Mouse (Mus musculus) thymus, adult 18-20 months (tissue): Measurements from ENCODE around the gene Pip5k1a.
"Not testable (repeated sequence)": the region's sequence is repeated elsewhere in the genome, so short reads cannot be mapped to it uniquely, and the experiment has no call there.

Experiments
- DNase-seq, 2 experiments: peaks; one replicate each; pipeline ENCODE4 v3.0.0; 2022; ENCODE audit warnings: mixed read lengths in 2 of 2

The Pip5k1a gene

GRCm38 (mm10) chr3:95110911-95111726, 4.4 kb upstream of the Pip5k1a start, which contains the start of gene Vps72:
TSS of gene Vps72 (plus strand) at chr3:95111022.
- DNase-seq = peak; percentile 82 to 87

DNA sequence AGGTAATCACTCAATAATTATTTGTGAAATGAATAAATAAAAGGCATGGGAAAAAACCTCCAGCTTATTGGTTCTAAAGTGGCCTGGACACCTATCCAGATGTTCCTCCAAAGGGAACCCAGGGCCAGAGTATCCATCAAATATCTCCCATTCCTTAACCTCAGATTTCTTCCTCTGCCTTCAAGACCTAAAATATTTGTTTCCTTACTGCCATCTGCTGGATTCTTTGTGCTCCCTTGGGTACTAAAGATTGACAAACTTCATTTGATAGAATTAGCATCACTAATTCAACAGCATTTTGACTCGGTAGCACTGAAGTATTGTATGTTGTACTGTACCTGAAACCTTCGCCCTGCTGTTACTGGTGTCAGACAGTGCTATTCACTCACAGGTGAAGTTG, 1.2 kb upstream of the Pip5k1a start:
- DNase-seq = no peak

GRCm38 (mm10) chr3:95107308-95107707, 578 bp upstream of the Pip5k1a start:
- DNase-seq = not testable (repeated sequence)

GRCm38 (mm10) chr3:95105586-95106337, 968 bp downstream of the Pip5k1a start:
- no peak for DNase-seq

DNA sequence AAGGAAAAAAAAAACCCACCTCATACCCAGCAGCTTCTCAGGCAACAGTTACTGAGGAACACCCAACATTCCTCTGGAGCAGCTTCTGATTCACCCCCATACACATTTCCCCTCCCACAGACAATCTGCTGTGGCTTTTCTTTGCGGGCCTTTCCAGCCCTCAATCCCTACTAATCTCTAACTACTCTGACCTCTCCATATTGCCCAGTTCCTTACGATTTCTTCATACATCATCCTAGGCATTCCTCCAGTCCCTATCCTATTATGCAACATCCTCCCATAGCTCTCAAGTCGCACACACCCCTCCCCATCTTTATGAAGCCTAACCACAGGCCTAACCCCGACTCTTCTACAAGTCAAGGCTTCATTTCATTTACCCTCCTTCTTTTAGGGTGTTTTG, 1.6 kb downstream of the Pip5k1a start:
- DNase-seq = no peak

DNA sequence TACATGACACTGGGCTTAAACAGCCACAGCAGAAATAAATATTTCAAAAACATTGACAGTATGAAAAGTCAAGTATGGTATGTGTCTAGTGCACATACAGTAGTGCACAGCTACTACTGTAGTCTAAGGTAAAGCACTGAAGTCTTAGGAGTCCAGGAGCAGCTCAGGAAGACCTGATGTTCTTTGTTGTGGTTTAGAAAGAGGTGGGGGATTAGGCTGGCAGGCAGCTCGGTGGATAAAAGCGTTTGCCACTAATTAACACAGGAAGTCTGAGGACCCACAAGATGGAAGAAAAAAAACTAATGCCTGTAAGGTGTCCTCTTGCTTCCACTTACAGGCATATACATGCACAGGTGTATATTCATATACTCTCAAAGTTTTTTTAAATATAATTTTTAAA, 5.9 kb downstream of the Pip5k1a start:
- no peak for DNase-seq

- no peak for DNase-seq
These were observed 18.7 kb downstream of the Pip5k1a start for GRCm38 (mm10) chr3:95088071-95088470.

DNA sequence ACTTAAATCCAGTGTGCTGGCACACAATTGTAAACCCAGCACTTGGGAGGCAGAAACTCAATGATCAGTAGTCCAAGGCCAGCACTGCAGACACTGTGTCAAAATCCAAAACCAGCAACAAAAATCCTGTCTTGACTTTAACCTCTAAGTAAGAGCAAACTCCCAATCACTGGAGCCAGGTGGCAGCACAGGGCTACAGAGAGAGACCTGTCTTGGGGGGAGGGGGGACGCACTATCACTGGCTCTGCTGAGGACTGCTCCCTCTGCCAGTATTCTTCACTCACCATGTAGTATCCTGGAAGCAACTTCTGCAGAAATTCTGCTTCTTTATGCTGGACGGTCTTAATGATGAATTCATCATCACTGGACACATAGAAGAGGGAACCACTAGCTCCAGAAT, 35.1 kb downstream of the Pip5k1a start:
- DNase-seq = no peak

DNA sequence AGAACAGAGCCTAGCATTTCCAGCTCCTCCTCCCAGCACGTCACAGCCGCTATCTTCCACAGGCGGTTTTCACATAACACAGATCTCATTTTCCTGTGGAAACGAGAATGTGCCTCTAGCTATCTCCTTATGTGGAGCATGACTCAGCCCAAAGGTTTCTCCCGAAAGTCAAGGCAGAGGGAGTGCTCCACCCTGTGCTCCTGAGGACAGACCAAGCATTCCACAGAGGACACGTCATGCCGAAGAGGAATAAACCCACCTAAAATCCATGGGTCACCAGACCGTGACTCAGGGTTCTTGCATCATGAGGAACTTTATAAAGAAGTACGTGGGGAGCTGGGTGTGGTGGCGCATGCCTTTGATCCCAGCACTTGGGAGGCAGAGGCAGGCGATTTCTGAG, 40.2 kb downstream of the Pip5k1a start:
- DNase-seq = no peak

DNA sequence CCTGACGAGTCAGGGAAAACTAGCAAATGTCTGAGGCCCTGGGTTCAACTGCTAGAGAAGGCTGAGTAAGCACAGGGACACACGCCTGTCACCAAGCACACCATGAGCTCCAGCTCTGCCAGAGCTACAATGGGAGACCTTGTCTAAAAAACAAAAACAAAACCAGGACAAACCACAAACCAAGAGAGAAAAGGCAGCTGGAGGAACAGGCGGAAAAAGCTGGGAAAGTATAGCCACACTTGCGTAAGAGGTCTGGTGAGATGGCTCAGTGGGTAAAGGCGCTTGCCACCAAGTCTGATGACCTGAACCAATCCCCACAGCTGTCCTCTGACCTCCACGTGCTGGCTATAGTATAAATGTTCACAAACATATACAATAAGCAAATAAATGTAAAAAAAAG, 40.6 kb downstream of the Pip5k1a start:
- no peak for DNase-seq

- DNase-seq = no peak
These were observed 41.2 kb downstream of the Pip5k1a start for GRCm38 (mm10) chr3:95065553-95065952.

DNA sequence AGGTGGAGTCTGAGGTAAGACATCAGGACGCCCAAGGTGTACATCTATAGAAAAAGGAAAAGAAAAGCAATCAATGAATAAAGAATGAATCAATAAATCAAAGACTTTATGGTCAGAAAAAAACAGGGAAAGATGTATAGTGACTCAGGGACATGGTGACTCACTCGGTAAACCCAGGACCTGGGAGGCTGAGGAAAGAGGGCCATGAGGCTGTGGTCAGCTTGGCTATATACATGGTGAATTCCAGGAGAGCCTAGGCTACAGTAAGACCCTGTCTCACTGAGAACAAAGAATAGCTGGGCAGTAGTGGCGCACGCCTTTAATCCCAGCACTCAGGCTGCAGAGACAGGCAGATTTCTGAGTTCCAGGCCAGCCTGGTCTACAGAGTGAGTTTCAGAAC, 43.0 kb downstream of the Pip5k1a start:
- no peak for DNase-seq

GRCm38 (mm10) chr3:95058078-95058477, 48.7 kb downstream of the Pip5k1a start:
- DNase-seq = no peak

GRCm38 (mm10) chr3:95056275-95056674, 50.5 kb downstream of the Pip5k1a start:
- no peak for DNase-seq

DNA sequence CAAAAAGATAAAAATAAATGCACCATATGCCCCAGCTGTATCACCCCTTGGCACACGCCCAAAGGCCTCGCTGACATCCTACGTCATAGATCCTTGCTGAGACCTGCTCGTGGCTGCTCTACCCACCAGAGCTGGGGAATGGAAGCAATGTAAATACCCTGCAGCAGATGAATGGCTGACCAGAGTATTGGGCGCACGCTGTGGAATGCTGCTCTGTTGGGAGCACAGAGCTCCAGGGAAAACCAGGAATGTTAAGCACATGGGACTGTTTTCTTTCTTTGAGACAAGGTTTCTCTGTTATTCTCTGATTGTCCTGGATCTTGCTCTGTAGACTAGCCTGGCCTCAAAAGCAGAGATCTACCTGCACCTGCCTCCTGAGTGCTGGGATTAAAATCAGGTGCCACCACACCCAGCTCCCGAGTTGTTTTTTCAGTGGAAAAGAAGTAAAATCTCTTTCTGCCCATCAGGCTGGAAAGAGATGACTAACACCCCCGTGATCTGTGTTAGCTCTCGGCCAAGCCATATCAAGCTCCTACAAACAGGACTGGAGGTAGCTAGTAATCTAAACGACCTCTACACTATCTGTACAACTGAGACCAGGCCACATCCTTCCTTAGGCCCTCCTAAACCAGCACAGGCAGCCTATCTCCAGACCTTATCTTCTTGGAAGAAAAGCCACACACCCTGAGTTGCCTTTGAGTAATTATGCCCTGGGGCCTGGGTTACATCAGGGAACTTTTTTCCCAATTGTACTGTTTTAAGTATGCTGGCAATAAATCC, 52.1 kb downstream of the Pip5k1a start:
- no peak for DNase-seq

DNA sequence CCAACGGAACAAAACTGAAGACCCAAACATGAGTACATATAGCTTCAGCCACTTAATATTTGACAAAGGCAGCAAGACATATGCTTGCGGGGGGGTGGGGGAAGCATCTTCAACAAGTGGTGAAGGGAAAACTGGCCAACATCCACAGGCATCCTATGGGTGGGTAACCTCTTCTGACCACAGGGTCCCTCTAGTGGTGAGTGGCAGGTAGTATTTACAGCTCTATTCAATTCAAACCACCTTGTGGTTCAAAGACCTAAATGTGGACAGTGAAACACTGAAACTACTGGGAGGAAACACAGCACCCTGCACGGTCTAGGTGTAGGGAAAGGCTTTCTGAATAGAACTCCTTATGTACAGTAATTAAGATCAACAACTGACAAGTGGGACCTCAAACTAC, 53.0 kb downstream of the Pip5k1a start:
- DNase-seq = peak in 1 of 2 experiments; percentile 16

- no peak for DNase-seq
These were observed 53.8 kb downstream of the Pip5k1a start for GRCm38 (mm10) chr3:95052959-95053358.

DNA sequence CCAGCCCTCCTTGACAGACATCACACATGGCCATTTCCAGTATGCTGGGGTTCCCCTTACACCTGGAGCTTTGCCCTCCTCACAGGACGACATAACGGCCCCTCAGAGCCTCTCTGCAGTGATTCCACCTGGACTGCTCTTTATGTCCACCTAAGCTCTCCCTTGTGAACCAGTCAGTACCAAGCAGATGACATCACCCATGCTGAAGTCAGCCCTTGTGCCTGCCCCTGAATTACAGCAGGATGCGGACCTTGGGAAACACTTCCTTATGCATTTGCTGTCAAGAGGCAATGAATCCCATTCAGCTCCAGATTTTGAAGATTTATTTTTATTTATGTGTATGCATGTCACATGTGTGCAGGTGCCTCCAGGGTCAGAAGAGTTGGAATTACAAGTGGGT, 58.8 kb downstream of the Pip5k1a start:
- DNase-seq = no peak

DNA sequence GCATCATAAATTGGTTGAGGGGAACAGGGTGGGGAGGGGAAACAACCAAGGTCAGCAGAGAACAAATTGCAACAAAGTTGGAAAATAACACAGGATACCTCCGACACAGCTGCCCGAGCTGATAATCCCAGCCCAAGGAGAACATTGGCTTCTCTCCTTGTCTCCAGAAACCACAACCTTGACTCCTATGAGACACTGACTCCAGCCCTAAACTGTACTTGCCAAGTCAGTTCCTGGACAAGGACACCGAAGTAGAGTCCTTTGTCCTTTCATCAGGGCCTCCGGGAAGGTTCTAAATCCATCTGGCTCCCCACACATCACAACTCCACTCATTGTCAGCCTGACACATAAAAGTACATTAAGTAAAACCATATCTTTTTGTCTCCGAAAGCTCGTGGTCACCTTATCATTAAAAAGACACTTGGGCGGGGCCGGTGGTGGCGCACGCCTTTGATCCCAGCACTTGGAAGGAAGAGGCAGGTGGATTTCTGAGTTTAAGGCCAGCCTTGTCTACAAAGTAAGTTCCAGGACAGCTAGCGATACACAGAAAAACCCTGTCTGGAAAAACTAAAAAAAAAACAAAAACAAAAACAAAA, 60.2 kb downstream of the Pip5k1a start:
- no peak for DNase-seq

GRCm38 (mm10) chr3:95043251-95043650, 63.5 kb downstream of the Pip5k1a start:
- DNase-seq = no peak

DNA sequence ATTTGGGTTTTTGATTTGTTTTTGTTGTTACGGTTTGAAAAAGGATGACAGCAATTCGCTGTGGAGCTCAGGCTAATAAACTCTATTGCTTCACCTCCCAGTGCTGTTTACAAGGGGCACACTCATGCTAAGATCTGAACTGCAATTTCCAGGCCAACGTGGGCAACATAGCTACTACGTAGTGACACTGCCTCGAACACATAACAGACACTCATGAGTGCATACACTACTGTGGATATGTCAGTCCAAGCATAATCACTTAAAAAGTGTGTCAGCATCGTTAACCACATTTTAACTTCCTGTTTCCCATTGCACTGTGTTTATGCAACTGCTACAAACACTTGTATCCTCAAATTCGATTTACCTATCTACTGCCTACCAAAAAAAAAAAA, 63.9 kb downstream of the Pip5k1a start:
- DNase-seq = no peak

DNA sequence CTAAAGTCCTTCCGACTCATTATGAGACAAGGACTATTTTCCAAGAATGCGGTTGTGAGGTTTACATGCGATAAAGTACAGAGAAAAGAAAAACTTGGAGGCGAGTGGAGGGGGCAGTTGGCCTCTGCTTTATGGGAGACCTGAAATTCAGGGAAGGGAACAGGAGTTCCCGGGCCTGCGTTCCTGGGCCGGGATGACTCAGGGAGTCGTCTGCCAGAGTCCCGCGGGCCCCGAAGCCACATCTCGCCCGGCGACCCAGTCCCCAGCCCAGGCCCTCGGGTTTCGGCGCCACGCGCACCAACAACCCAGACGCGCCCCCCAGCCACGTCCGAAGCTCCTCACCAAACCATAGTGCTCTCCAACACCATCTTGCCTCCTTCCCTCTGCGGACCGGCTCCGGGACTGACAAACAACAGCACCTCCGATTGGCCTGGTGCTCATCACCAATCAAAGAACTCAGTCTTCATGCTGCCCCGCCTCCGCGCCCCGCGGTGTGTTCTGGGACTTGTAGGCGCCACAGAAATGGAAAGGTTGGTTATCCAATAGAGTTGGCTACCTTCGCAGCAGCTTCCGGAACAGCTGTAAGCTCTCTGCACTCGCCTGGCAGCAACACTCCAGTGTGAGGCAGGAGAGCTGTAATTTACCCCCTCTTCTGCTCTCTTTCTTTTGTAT, 64.4 kb downstream of the Pip5k1a start, which contains the start of gene Psmd4:
Psmd4 (minus strand) TSS at position 449 of the 672 bp plus-strand sequence.
- peak; percentile 97 to 99 for DNase-seq
